Mouse (Mus musculus) MEL (cell line): ENCODE results near the gene Vdac2. TPM values are rescaled to one million over a fixed set of nuclear protein-coding genes. Genes with fewer than 3 reads are reported as not detected.
A peak's percentile ranks its signal among the peaks of the same experiment; 100 is the strongest.

Experiments
- DNase-seq: peaks from one replicate; pipeline ENCODE4 v3.0.0; 2011; ENCODE audit warnings: low read depth, low spot score
- H3K27ac ChIP-seq: 2 replicates; pipeline ENCODE4 v1.5.1; 2012; ENCODE audit warnings: low read depth, mild to moderate bottlenecking, control low read depth, low read length, moderate library complexity; ENCODE audit not compliant: control insufficient read depth
- H3K27me3 ChIP-seq, 2 experiments: fragments of 150-350 bp in 1 of 2; sonication (generic) in 1 of 2; 2 replicates each; pipeline ENCODE4 v1.6.1; 2012; ENCODE audit warnings: low read length in 2 of 2, mild to moderate bottlenecking in 2 of 2, improper control_type of control experiment in 1 of 2, moderate library complexity in 1 of 2; ENCODE audit not compliant: insufficient read depth in 2 of 2, control insufficient read depth in 1 of 2
- H3K36me3 ChIP-seq, 2 experiments: 2 replicates each; pipeline ENCODE4 v1.6.1; 2012 to 2014; ENCODE audit warnings: low read length in 2 of 2, improper control_type of control experiment in 1 of 2, inconsistent platforms in 1 of 2, mild to moderate bottlenecking in 1 of 2; ENCODE audit not compliant: insufficient read depth in 2 of 2, control insufficient read depth in 1 of 2
- H3K4me1 ChIP-seq, 2 experiments: fragments of 150-350 bp in 1 of 2; sonication (generic) in 1 of 2; 2 replicates each; pipeline ENCODE4 v1.6.1; 2012; ENCODE audit warnings: low read length in 2 of 2, improper control_type of control experiment in 1 of 2, mild to moderate bottlenecking in 1 of 2; ENCODE audit not compliant: insufficient read depth in 2 of 2, control insufficient read depth in 1 of 2
- H3K4me3 ChIP-seq, 2 experiments: fragments of 150-350 bp in 1 of 2; sonication (generic) in 1 of 2; 2 replicates each; pipeline ENCODE4 v1.5.1; 2012; ENCODE audit warnings: low read depth in 2 of 2, low read length in 2 of 2, mild to moderate bottlenecking in 2 of 2, moderate library complexity in 2 of 2, control low read depth in 1 of 2, improper control_type of control experiment in 1 of 2; ENCODE audit not compliant: control insufficient read depth in 1 of 2, insufficient read depth in 1 of 2
- H3K79me2 ChIP-seq: 2 replicates; pipeline ENCODE4 v1.6.1; 2012; ENCODE audit warnings: mild to moderate bottlenecking, low read length, moderate library complexity; ENCODE audit not compliant: control insufficient read depth, poor library complexity, insufficient read depth
- H3K9ac ChIP-seq: 2 replicates; pipeline ENCODE4 v1.6.1; 2012; ENCODE audit warnings: low read depth, mild to moderate bottlenecking, control low read depth, low read length, moderate library complexity; ENCODE audit not compliant: control insufficient read depth, poor library complexity, severe bottlenecking
- H3K9me3 ChIP-seq: fragments of 150-350 bp; sonication (generic); replicated peaks from 2 replicates; pipeline ENCODE4 v1.6.1; 2012; ENCODE audit warnings: mild to moderate bottlenecking, low read length, improper control_type of control experiment, moderate library complexity; ENCODE audit not compliant: insufficient read depth
- CHD1 ChIP-seq: IDR thresholded peaks from 2 replicates; pipeline ENCODE4 v1.6.1; 2012; ENCODE audit warnings: low read depth, mild to moderate bottlenecking, inconsistent platforms, low read length, improper control_type of control experiment
- CHD2 ChIP-seq: IDR thresholded peaks from 2 replicates; pipeline ENCODE4 v1.6.1; 2011; ENCODE audit warnings: low read length, improper control_type of control experiment
- ELF1 ChIP-seq: IDR thresholded peaks from 2 replicates; pipeline ENCODE4 v1.6.1; 2014; ENCODE audit warnings: low read depth, mild to moderate bottlenecking, inconsistent platforms, low read length, improper control_type of control experiment, moderate library complexity
- EP300 ChIP-seq, 2 experiments: IDR thresholded peaks; 2 replicates each; pipeline ENCODE4 v1.6.1; 2011; ENCODE audit warnings: improper control_type of control experiment in 2 of 2, low read length in 2 of 2, low read depth in 1 of 2, mild to moderate bottlenecking in 1 of 2
- ETS1 ChIP-seq: IDR thresholded peaks from 2 replicates; pipeline ENCODE4 v1.6.1; 2012; ENCODE audit warnings: low read depth, mild to moderate bottlenecking, inconsistent platforms, low read length, improper control_type of control experiment, moderate library complexity
- GATA1 ChIP-seq: IDR thresholded peaks from 2 replicates; pipeline ENCODE4 v1.6.1; 2011; ENCODE audit warnings: low read depth, low read length, improper control_type of control experiment
- HCFC1 ChIP-seq: IDR thresholded peaks from 2 replicates; pipeline ENCODE4 v1.6.1; 2012; ENCODE audit warnings: low read depth, mild to moderate bottlenecking, inconsistent platforms, low read length, improper control_type of control experiment, moderate library complexity
- JUND ChIP-seq: IDR thresholded peaks from 2 replicates; pipeline ENCODE4 v1.6.1; 2011; ENCODE audit warnings: low read depth, mild to moderate bottlenecking, improper control_type of control experiment, low read length
- KAT2A ChIP-seq: conservative IDR thresholded peaks from 2 replicates; pipeline ENCODE4 v1.6.1; 2012; ENCODE audit warnings: low read depth, low read length, improper control_type of control experiment, inconsistent platforms
- MAFK ChIP-seq: IDR thresholded peaks from 2 replicates; pipeline ENCODE4 v1.6.1; 2011; ENCODE audit warnings: low read depth, mild to moderate bottlenecking, low read length, improper control_type of control experiment, borderline replicate concordance
- MAZ ChIP-seq: IDR thresholded peaks from 2 replicates; pipeline ENCODE4 v1.6.1; 2012; ENCODE audit warnings: low read depth, mild to moderate bottlenecking, inconsistent platforms, low read length, improper control_type of control experiment
- MEF2A ChIP-seq: IDR thresholded peaks from 2 replicates; pipeline ENCODE4 v1.6.1; 2014; ENCODE audit warnings: low read depth, mild to moderate bottlenecking, inconsistent platforms, low read length, improper control_type of control experiment; ENCODE audit not compliant: poor library complexity, insufficient replicate concordance, severe bottlenecking; ENCODE audit errors: extremely low read depth
- MXI1 ChIP-seq: IDR thresholded peaks from 2 replicates; pipeline ENCODE4 v1.6.1; 2011; ENCODE audit warnings: mild to moderate bottlenecking, low read depth, low read length, improper control_type of control experiment
- MYB ChIP-seq: IDR thresholded peaks from 2 replicates; pipeline ENCODE4 v1.6.1; 2011; ENCODE audit warnings: mild to moderate bottlenecking, low read depth, low read length, improper control_type of control experiment
- MYC ChIP-seq: IDR thresholded peaks from 2 replicates; pipeline ENCODE4 v1.6.1; 2011; ENCODE audit warnings: low read depth, mild to moderate bottlenecking, low read length, improper control_type of control experiment, moderate library complexity
- NELFE ChIP-seq: IDR thresholded peaks from 2 replicates; pipeline ENCODE4 v1.6.1; 2011; ENCODE audit warnings: low read depth, low read length, improper control_type of control experiment
- POLR2A ChIP-seq, 2 experiments: IDR thresholded peaks; 2 replicates each; pipeline ENCODE4 v1.6.1; 2011 to 2012; ENCODE audit warnings: low read length in 2 of 2, mild to moderate bottlenecking in 2 of 2, control low read depth in 1 of 2, improper control_type of control experiment in 1 of 2, low read depth in 1 of 2, moderate library complexity in 1 of 2; ENCODE audit not compliant: control insufficient read depth in 1 of 2, insufficient read depth in 1 of 2, poor library complexity in 1 of 2
- POLR2AphosphoS2 ChIP-seq: IDR thresholded peaks from 2 replicates; pipeline ENCODE4 v1.6.1; 2011; ENCODE audit warnings: low read length, improper control_type of control experiment
- POLR2AphosphoS5 ChIP-seq: IDR thresholded peaks from 2 replicates; pipeline ENCODE4 v1.6.1; 2012; ENCODE audit warnings: low read depth, borderline replicate concordance, mild to moderate bottlenecking, inconsistent platforms, low read length, moderate library complexity, mixed read lengths
- RCOR1 ChIP-seq: IDR thresholded peaks from 2 replicates; pipeline ENCODE4 v1.6.1; 2012; ENCODE audit warnings: low read depth, mild to moderate bottlenecking, inconsistent platforms, low read length, improper control_type of control experiment
- TAL1 ChIP-seq: IDR thresholded peaks from 2 replicates; pipeline ENCODE4 v1.6.1; 2012; ENCODE audit warnings: mild to moderate bottlenecking, inconsistent platforms, low read length, moderate library complexity, mixed read lengths
- TBP ChIP-seq: IDR thresholded peaks from 2 replicates; pipeline ENCODE4 v1.8.0; 2011; ENCODE audit warnings: low read depth, low read length, improper control_type of control experiment
- TCF12 ChIP-seq: IDR thresholded peaks from 2 replicates; pipeline ENCODE4 v1.6.1; 2014; ENCODE audit warnings: low read depth, mild to moderate bottlenecking, inconsistent platforms, low read length, improper control_type of control experiment, moderate library complexity
- ZC3H11A ChIP-seq: IDR thresholded peaks from 2 replicates; pipeline ENCODE4 v1.6.1; 2012; ENCODE audit warnings: low read depth, mild to moderate bottlenecking, inconsistent platforms, low read length, improper control_type of control experiment
- polyA plus RNA-seq, 2 experiments: library from polyadenylated mRNA; stranded (reverse) in 1 of 2; unstranded in 1 of 2; fragments of >175 nt in 1 of 2; fragments of >200 nt in 1 of 2; gene quantifications; 2 replicates each; pipeline versions ENCODE4 v1.2.1 to v1.2.4; 2012; ENCODE audit warnings: low replicate concordance in 2 of 2, low read depth in 1 of 2; ENCODE audit not compliant: insufficient read length in 2 of 2, insufficient read depth in 1 of 2, missing spikeins in 1 of 2
- total RNA-seq: library from RNA; depleted of rRNA; stranded (reverse); fragments of 300-350 nt; gene quantifications from 2 replicates; pipeline ENCODE4 v1.2.3, GENCODE M21; 2012

Gene Vdac2
- total and polyA plus RNA-seq, 3 experiments = 74.9 to 327 (median 247) TPM

- H3K9me3 ChIP-seq = no peaks in the 10 kb centered on the region
- H3K36me3 ChIP-seq = peaks cover 0 to 29% of the 10 kb centered on the region in 2 experiments; a peak in 2 of 4 replicates
- TF ChIP-seq ELF1 = peak; percentile 65
- peak; percentile 82 for TF ChIP-seq TBP
- TF ChIP-seq MAFK = no peak
- TF ChIP-seq ZC3H11A = no peak
- TF ChIP-seq MYB = peak; percentile 43; the same call in 1 of the 2 replicates
- peak; percentile 64 for TF ChIP-seq GATA1
- no peak for TF ChIP-seq RCOR1
- no peak for TF ChIP-seq KAT2A
- TF ChIP-seq POLR2AphosphoS5 = no peak
- no peak for TF ChIP-seq MXI1
- peak; percentile 65 for TF ChIP-seq HCFC1
- TF ChIP-seq TCF12 = peak; percentile 48; the same call in 1 of the 2 replicates
- no peak for TF ChIP-seq CHD2
- 0 out of 2 replicates have a peak, but pooled peaks have one; percentile 41 for TF ChIP-seq JUND
- TF ChIP-seq EP300 (IDR thresholded peaks at IDR 0.05; ENCODE audit: low read depth in 1 of 2, low read length in 2 of 2) = peak; percentile 79 to 85
- 0 out of 2 replicates have a peak, but pooled peaks have one; percentile 5 for TF ChIP-seq NELFE
- TF ChIP-seq POLR2AphosphoS2 = no peak
- TF ChIP-seq POLR2A (IDR thresholded peaks at IDR 0.05; ENCODE audit: control insufficient read depth in 1 of 2, insufficient read depth in 1 of 2, low read depth in 1 of 2, low read length in 2 of 2, poor library complexity in 1 of 2) = 0 out of 4 replicates have a peak, but pooled peaks have one; percentile 8 to 17
- TF ChIP-seq TAL1 = peak; percentile 50
- 0 out of 2 replicates have a peak, but pooled peaks have one; percentile 56 for TF ChIP-seq MAZ
- peak; percentile 61; the same call in 1 of the 2 replicates for TF ChIP-seq ETS1
- no peak for TF ChIP-seq MEF2A
- TF ChIP-seq CHD1 = no peak
- TF ChIP-seq MYC = no peak
- no peak overlapping the region for H3K4me3 ChIP-seq
- peak overlapping the region; percentile 43; the same call in 1 of the 2 replicates for H3K9ac ChIP-seq
- H3K27ac ChIP-seq = peak overlapping the region; percentile 83
- peaks cover 9 to 39% of the 10 kb centered on the region in 2 experiments for H3K4me1 ChIP-seq
- DNase-seq = peak; percentile 90
- no peaks in the 10 kb centered on the region for H3K79me2 ChIP-seq
- no peaks in the 10 kb centered on the region for H3K27me3 ChIP-seq
Measured at GRCm38 (mm10) chr14:21806631-21807160, 18.3 kb upstream of the Vdac2 start.
